Mouse (Mus musculus) heart, embryonic 14.5 days (tissue): ENCODE data around the gene Dot1l. TPM values are rescaled to one million over a fixed set of nuclear protein-coding genes. Genes with fewer than 3 reads are reported as not detected.
A peak's percentile ranks its signal among the peaks of the same experiment; 100 is the strongest.

Experiments
- ATAC-seq: fragments of 200-750 bp; cut with Nextera tagmentation; 2 replicates; pipeline ENCODE4 v1.8.0; 2017; ENCODE audit warnings: low read depth, moderate TSS enrichment; ENCODE audit not compliant: insufficient number of reproducible peaks, insufficient read depth, low FRiP score
- H3K27ac ChIP-seq, 2 experiments: fragments of 200-500 bp in 1 of 2; fragments of 300-500 bp in 1 of 2; sonication (generic) in 1 of 2; replicated peaks in 1 of 2; 2 replicates each; pipeline ENCODE4 v1.5.1; 2012 to 2014; ENCODE audit warnings: low read depth in 2 of 2, low read length in 2 of 2, control low read depth in 1 of 2, mild to moderate bottlenecking in 1 of 2, mixed read lengths in 1 of 2; ENCODE audit not compliant: control insufficient read depth in 1 of 2, insufficient read depth in 1 of 2
- H3K27me3 ChIP-seq: fragments of 300-500 bp; sonication (generic); 2 replicates; pipeline ENCODE4 v1.6.1; 2014; ENCODE audit warnings: mild to moderate bottlenecking, low read length, control low read depth; ENCODE audit not compliant: control insufficient read depth, insufficient read depth
- H3K36me3 ChIP-seq: fragments of 300-500 bp; sonication (generic); 2 replicates; pipeline ENCODE4 v1.6.1; 2014; ENCODE audit warnings: mild to moderate bottlenecking, control low read depth, low read length, mixed read lengths; ENCODE audit not compliant: control insufficient read depth, insufficient read depth
- H3K4me1 ChIP-seq, 2 experiments: fragments of 200-500 bp in 1 of 2; fragments of 300-500 bp in 1 of 2; sonication (generic) in 1 of 2; 2 replicates each; pipeline ENCODE4 v1.6.1; 2012 to 2014; ENCODE audit warnings: low read length in 2 of 2, control low read depth in 1 of 2, mixed read lengths in 1 of 2; ENCODE audit not compliant: control insufficient read depth in 2 of 2, insufficient read depth in 2 of 2
- H3K4me2 ChIP-seq: fragments of 300-500 bp; sonication (generic); 2 replicates; pipeline ENCODE4 v1.6.1; 2014; ENCODE audit warnings: mild to moderate bottlenecking, low read length
- H3K4me3 ChIP-seq, 2 experiments: fragments of 200-500 bp in 1 of 2; fragments of 300-500 bp in 1 of 2; sonication (generic) in 1 of 2; 2 replicates each; pipeline ENCODE4 v1.5.1; 2012 to 2014; ENCODE audit warnings: low read length in 2 of 2, mild to moderate bottlenecking in 2 of 2, control low read depth in 1 of 2, low read depth in 1 of 2, moderate library complexity in 1 of 2; ENCODE audit not compliant: control insufficient read depth in 1 of 2, insufficient read depth in 1 of 2
- H3K9ac ChIP-seq: fragments of 300-500 bp; sonication (generic); 2 replicates; pipeline ENCODE4 v1.6.1; 2014; ENCODE audit warnings: mild to moderate bottlenecking, low read length
- H3K9me3 ChIP-seq: fragments of 300-500 bp; sonication (generic); 2 replicates; pipeline ENCODE4 v1.6.1; 2016; ENCODE audit warnings: low read length, control low read depth; ENCODE audit not compliant: control insufficient read depth
- WGBS: fragments of 180-500 bp; shearing (Covaris S2); extraction: QIAGEN DNeasy Blood & Tissue Kit; methylation state at CpG from one replicate; pipeline ENCODE4 v1.1.7; 2014; 5-methylcytosine and 5-hydroxymethylcytosine counted together
- polyA plus RNA-seq: library from polyadenylated mRNA; unstranded; fragments of >200 nt; fragmentation: Nextera tagmentation; extraction: Ambion mirVana; gene quantifications from 2 replicates; pipeline ENCODE4 v1.2.1, GENCODE M21; 2014

The Dot1l gene
- polyA plus RNA-seq, 1 experiment from 2014 or later = 26.5 TPM

DNA sequence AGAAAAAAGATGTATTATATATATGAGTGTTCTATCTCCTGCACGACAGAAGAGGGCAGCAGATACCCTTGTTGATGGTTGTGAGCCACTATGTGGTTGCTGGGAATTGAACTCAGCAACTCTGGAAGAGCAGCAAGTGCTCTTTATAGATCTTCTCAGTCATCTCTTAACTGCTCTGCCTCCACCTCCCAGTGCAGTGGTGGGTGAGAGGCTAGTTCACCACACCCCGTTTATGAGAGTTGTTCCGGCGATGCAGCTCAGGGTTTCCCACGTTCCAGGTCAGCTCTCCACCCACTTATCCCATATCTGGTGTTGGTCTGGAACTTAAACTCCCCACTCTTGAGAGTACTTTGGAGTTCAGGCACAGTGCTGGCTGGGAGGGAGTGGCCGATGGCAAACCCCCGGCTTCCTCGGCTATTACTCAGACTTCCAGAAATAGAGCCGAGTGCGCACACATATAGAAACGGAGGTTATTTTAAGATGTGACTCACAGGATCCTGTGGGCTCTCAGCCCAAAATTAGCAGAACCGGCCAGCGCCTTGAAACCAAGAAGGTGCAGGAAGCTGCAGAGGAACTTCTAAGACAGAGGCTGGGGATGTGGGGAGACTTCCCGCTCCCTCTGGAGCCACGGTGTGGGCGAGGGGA is 3.7 kb upstream of the Dot1l start:
- Histone ChIP-seq H3K36me3 (no peaks in the 10 kb centered on the region), H3K27ac (peak overlapping the region; percentile 97 to 100), H3K4me1 (peaks cover 17 to 32% of the 10 kb centered on the region in 2 experiments), H3K27me3 (no peaks in the 10 kb centered on the region), H3K9me3 (no peaks in the 10 kb centered on the region), H3K4me2 (peak overlapping the region; percentile 78), H3K4me3 (peak overlapping the region; percentile 44), H3K9ac (peak overlapping the region; percentile 83)
- ATAC-seq = peak; percentile 75
- 1% methylated on average over 16 of the region's 16 CpGs for WGBS

DNA sequence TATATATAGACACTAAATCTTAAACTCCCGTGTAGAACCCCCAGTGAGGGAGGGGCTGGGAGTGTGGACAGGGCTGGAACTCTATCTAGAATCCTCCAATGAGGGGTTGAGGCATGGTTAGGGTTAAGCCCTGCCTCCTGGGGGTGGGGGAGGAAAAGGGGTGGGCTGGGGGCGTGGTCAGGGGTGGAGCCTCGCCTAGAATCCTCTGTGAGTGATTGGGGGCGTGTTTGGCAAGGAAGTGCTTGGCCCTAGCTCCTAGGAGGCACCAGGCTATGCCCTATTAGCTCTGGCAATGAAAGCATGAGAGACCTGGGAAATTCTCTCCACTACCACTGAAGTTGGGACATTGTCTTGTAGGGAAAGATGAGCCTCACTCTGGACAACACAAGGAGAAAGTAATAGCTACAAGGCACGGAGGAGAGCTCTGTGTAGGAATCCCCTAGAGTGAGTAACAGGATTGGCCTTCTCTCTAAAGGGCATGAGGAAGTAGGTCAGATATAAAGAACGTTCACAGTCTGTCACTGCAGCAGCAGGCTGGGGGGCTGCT is 2.9 kb upstream of the Dot1l start:
- peak overlapping the region; percentile 97 to 100 for H3K27ac ChIP-seq
- WGBS = under 1% methylated on average over 6 of the region's 6 CpGs
- peak overlapping the region; percentile 44 for H3K4me3 ChIP-seq
- H3K27me3 ChIP-seq = no peaks in the 10 kb centered on the region
- no peaks in the 10 kb centered on the region for H3K36me3 ChIP-seq
- peak overlapping the region; percentile 83 for H3K9ac ChIP-seq
- ATAC-seq = peak; percentile 79
- peaks cover 25 to 40% of the 10 kb centered on the region in 2 experiments for H3K4me1 ChIP-seq
- H3K4me2 ChIP-seq = peak overlapping the region; percentile 78
- no peaks in the 10 kb centered on the region for H3K9me3 ChIP-seq

DNA sequence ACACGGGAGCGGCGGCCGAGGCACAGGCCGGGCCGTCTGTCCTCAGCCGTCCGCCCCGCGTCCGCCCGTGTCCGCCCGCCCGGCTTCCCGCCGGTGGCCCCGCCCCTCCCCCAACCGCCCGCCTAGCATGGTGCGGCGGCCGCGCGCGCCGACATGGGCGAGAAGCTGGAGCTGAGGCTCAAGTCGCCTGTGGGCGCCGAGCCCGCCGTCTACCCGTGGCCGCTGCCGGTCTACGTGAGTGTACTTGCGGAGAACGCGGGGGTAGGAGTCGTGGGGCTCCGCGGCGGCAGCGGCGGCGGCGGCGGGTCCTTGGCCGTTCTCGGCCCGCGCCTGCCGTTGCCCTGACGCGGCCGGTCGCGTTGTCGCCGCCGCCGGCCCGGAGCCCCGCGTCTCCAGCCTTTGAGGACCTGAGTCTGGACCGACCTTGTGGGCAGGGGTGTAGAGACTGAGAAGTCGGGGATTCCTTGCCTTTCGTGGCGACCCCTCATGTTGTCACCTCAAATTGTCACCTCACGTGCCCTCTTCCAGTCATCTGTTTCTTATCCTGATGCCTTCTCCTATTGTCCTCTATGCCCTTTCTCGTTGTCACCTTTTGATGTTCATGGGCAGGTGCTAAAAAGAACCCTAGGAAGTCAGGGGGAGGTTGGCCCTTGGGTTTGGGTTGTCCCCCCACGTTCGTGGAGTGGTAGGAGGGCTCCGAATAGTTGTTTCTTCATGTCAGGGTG is 447 bp downstream of the Dot1l start:
- Histone ChIP-seq H3K9ac (peak overlapping the region; percentile 98), H3K4me3 (peak overlapping the region; percentile 93 to 99), H3K4me1 (peaks cover 44 to 63% of the 10 kb centered on the region in 2 experiments), H3K27me3 (no peaks in the 10 kb centered on the region), H3K9me3 (no peaks in the 10 kb centered on the region), H3K4me2 (peak overlapping the region; percentile 90), H3K36me3 (no peaks in the 10 kb centered on the region), H3K27ac (peak overlapping the region; percentile 55 to 87; a peak in 3 of 4 replicates)
- no peak for ATAC-seq
- WGBS = under 1% methylated on average over 74 of the region's 75 CpGs

DNA sequence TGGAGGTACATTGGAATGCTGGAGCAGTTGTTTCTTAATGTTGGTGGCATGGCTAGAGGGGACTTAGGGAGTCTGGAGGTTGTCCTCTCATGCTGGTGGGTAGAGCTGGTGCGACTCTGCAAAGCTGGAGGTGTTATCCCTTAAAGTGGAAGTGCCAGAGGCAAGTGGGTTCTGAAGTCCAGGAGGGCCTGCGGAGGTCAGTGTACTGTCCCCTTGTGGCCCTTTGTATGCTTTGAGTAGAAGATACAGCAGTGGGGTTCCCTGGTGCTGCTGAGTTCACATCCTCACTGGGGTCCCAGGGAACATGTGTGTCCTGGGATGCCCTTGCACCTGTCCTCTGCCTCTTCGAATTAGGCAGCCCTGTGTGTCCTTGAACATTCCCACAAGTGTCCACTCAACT is 1.1 kb downstream of the Dot1l start:
- peak overlapping the region; percentile 93 to 99 for H3K4me3 ChIP-seq
- ATAC-seq = no peak
- no peaks in the 10 kb centered on the region for H3K27me3 ChIP-seq
- no peaks in the 10 kb centered on the region for H3K36me3 ChIP-seq
- H3K9ac ChIP-seq = peak overlapping the region; percentile 98
- peak overlapping the region; percentile 90 for H3K4me2 ChIP-seq
- peak overlapping the region; percentile 9 to 87; a peak in 2 of 4 replicates for H3K27ac ChIP-seq
- H3K9me3 ChIP-seq = no peaks in the 10 kb centered on the region
- 8% methylated on average over 3 of the region's 3 CpGs for WGBS
- peaks cover 47 to 69% of the 10 kb centered on the region in 2 experiments for H3K4me1 ChIP-seq

DNA sequence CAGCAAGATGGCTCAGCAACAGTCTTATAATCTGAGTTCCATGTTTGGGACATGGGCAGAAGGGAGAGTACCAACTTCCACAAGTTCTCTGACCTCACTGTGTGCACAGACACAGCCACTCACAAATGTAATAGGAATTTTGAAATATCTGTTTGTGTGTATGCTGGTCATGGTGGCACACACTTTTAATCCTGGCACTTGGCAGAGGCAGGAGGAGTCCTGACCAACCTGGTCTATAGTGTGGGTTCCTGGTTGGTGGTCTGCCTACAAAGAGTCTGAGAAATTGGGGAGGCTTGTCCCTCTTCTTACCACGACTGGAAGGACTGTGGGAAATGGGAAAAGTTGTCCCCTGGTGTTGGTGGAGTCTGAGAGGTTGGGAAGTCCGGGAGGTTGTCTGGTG is 1.5 kb downstream of the Dot1l start:
- Histone ChIP-seq H3K27ac (peak overlapping the region in 1 of 2 experiments; percentile 87; a peak in 2 of 4 replicates), H3K27me3 (no peaks in the 10 kb centered on the region), H3K36me3 (no peaks in the 10 kb centered on the region), H3K4me2 (peak overlapping the region; percentile 90), H3K4me1 (peaks cover 46 to 71% of the 10 kb centered on the region in 2 experiments), H3K9ac (peak overlapping the region; percentile 98), H3K4me3 (peak overlapping the region; percentile 93 to 99), H3K9me3 (no peaks in the 10 kb centered on the region)
- WGBS = 52% methylated on average over 2 of the region's 2 CpGs
- no peak for ATAC-seq

DNA sequence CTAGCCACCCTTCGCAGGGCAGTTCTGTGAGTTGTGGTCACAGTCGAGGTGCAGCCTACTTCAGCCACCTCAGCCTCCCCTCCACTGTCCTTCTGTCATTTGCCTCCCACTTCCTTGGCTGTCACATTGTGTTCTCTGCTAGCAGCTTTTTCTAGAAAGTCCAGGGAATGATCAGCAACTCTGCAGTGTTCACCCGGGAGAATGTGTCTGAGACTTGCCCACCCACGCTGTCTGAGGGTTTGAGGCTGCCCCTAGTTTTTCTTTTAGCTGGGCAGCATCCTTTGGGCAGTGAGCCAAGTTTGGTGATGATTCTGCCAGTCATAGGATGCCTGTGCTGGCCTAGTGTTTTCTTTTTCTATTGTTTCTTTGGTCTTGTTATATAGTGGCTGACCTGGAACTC is 2.0 kb downstream of the Dot1l start:
- no peak for ATAC-seq
- 45% methylated on average over 4 of the region's 4 CpGs for WGBS

DNA sequence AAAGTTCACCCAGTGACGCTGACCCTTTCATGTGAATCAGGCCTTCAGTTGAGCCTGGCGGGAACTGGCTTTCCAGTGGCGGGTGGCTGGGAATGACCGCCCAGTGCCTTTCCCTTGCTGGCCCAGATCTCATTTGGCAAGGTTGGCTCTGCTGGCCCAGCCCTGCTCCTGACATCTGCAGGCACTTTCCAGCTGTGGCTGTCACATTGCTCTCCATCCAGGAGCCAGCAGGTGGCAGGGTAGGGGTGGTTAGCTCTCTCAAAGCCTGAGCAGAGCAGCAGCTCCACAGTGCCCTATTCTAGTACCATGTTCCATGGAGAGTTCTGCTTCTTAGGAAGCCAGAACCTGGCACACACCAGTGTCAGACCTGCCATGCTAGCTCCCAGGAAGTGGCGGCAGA is 2.7 kb downstream of the Dot1l start:
- peak; percentile 45; the same call in 1 of the 2 replicates for ATAC-seq
- Histone ChIP-seq H3K4me3 (no peak overlapping the region), H3K4me2 (peak overlapping the region; percentile 90; the same call in 1 of the 2 replicates), H3K27ac (peak overlapping the region; percentile 53 to 87), H3K27me3 (no peaks in the 10 kb centered on the region), H3K9me3 (no peaks in the 10 kb centered on the region), H3K36me3 (no peaks in the 10 kb centered on the region), H3K9ac (peak overlapping the region; percentile 98), H3K4me1 (peaks cover 43 to 64% of the 10 kb centered on the region in 2 experiments)
- 20% methylated on average over 5 of the region's 5 CpGs for WGBS

More for the DNA sequence above, 2.0 kb downstream of the Dot1l start:
- Histone ChIP-seq H3K4me3 (peak overlapping the region; percentile 93 to 99; a peak in 3 of 4 replicates), H3K9me3 (no peaks in the 10 kb centered on the region), H3K4me2 (peak overlapping the region; percentile 90), H3K36me3 (no peaks in the 10 kb centered on the region), H3K27ac (peak overlapping the region; percentile 26 to 87; a peak in 3 of 4 replicates), H3K4me1 (peaks cover 49 to 72% of the 10 kb centered on the region in 2 experiments), H3K9ac (peak overlapping the region; percentile 98), H3K27me3 (no peaks in the 10 kb centered on the region)
